Mouse (Mus musculus) frontal cortex, adult (tissue): ENCODE measurements around the gene Cwc25.

Experiments
- ATAC-seq: cut with Nextera tagmentation; 2 replicates; pipeline ENCODE4 v1.9.2; 2017; ENCODE audit warnings: mild to moderate bottlenecking, moderate library complexity, mixed read lengths; ENCODE audit not compliant: low TSS enrichment

Cwc25 gene

GRCm38 (mm10) chr11:97700003-97700745, 66.2 kb downstream of the Cwc25 start, which contains the start of gene Pcgf2:
TSS of gene Pcgf2 (minus strand) at chr11:97700497.
- peak; percentile 18; the same call in 1 of the 2 replicates for ATAC-seq

GRCm38 (mm10) chr11:97699626-97700002, 66.7 kb downstream of the Cwc25 start:
- 0 out of 2 replicates have a peak, but pooled peaks have one; percentile 0 for ATAC-seq

GRCm38 (mm10) chr11:97698741-97699611, 67.4 kb downstream of the Cwc25 start:
- ATAC-seq = no peak

GRCm38 (mm10) chr11:97697891-97698529, 68.3 kb downstream of the Cwc25 start:
- ATAC-seq = no peak

- no peak for ATAC-seq
Measured at GRCm38 (mm10) chr11:97697199-97697890, 69.0 kb downstream of the Cwc25 start.

GRCm38 (mm10) chr11:97696669-97697068, 69.7 kb downstream of the Cwc25 start:
- no peak for ATAC-seq

- ATAC-seq = no peak
Measured at GRCm38 (mm10) chr11:97695712-97696401, 70.5 kb downstream of the Cwc25 start.
